Mouse (Mus musculus) olfactory bulb, adult 2 months (tissue): ENCODE measurements around the gene Spns1.

Experiments used
- CTCF ChIP-seq: fragments of 200-500 bp; IDR thresholded peaks from 2 replicates; pipeline ENCODE4 v1.5.1; 2012; ENCODE audit warnings: low read depth, mild to moderate bottlenecking, low read length, moderate library complexity; ENCODE audit not compliant: insufficient read depth
- POLR2A ChIP-seq: fragments of 200-500 bp; IDR thresholded peaks from 2 replicates; pipeline ENCODE4 v1.6.1; 2012; ENCODE audit warnings: mild to moderate bottlenecking, low read depth, low read length, moderate library complexity; ENCODE audit not compliant: insufficient read depth

DNA sequence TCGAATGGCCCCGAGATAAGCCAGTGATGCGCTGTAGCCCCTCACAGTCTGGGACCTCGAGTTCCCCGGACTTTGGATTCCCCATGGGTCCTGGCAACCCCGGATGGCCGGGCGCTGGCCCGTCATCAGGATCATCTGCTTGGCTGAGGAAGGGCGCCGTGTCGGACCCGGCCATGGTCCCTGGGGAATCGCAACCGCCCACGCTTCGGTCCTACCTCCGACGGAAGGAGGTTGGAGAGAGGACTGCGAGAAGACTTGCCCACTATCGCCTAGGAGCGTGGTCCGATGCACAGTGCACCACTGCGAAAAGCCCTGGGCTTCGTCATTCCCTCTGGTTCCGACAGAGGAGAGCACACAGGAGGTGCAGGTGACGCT is 360 bp downstream of the Spns1 start:
- TF ChIP-seq POLR2A (no peak), CTCF (no peak)
